ENCODE assay signal across 8 mouse cellular contexts in the genomic region with DNA sequence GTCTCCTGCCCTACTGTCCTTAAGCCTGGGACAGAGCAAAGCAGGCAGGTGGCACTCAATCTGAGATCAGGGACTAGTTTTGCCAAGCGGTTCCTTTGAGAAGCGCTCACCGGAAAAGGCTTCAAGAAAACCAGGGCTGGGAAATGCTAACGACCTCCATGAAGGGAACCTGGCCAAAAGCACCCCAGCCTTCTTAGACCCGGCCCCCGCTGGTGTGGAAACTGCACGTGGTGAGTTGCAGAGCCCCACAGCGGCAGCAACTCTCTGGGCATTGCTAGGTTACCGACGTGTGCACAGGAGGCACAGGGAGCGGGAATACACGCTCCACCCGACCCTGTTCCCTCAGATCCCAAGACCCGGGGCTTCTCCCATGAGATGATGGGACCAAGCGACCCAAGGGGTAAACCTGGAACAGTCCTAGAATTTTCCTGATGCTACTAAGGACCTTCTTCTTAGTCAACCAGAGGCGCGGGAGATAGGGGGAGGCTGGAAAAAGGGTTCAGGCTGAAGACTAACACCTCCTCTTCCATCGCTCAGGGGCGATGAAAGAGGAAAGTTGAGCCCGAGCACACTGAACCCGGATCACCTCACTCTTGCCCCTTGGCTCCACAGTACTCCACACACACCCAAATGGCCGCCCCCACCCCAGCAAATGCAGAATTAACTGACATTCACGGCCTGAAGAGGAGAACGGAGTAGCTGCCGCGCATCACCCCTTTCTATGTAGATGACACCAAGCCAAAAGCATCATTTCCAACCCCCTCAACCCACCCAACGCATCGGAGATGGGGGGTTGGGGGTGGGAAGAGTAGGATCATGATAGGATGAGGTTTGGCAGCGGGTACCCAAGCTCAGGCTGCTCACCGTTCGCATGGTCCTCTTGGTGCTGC.
DNase-seq lines count a peak whose midpoint lies in the region; ATAC-seq and TF ChIP-seq lines count a peak whose summit lies in the region.

No protein-coding gene starts in this region.

- intact Hi-C loops in heart, postnatal 36 days (cut with DNase I) = loop anchor here (5.0 kb wide), 1 partner anchor 215 kb away; no protein-coding TSS in a partner anchor
- intact Hi-C loops in gastrocnemius, postnatal 36 days (cut with DNase I) = loop anchor here (10.0 kb wide), 1 partner anchor 218 kb away; no protein-coding TSS in a partner anchor

- peak; percentile 72 for DNase-seq in heart, embryonic 10.5 days (ENCODE audit: low spot score)
- no peak for DNase-seq in heart, postnatal 36 days
- peak; percentile 81 for DNase-seq in brain, adult 2 months (ENCODE audit: low read depth, low spot score)
- peak; percentile 45 for DNase-seq in kidney, adult 2 months
- peak; percentile 59 for DNase-seq in right cerebral cortex, adult 18-20 months
- DNase-seq in gastrocnemius, postnatal 36 days = no peak

- 4% methylated on average over 31 of the region's 31 CpGs for WGBS in heart, embryonic 10.5 days
- 3% methylated on average over 31 of the region's 31 CpGs for WGBS in forebrain, embryonic 12.5 days
- 6% methylated on average over 31 of the region's 31 CpGs for WGBS in kidney, adult 2 months
- 3% methylated on average over 31 of the region's 31 CpGs for WGBS in limb, embryonic 15.5 days

- peak overlapping the region; percentile 72 for H3K4me3 ChIP-seq in heart, embryonic 10.5 days
- H3K4me3 ChIP-seq in forebrain, embryonic 12.5 days (replicated peaks) = peak overlapping the region; percentile 63
- peak overlapping the region; percentile 57 for H3K4me3 ChIP-seq in kidney, adult 2 months (ENCODE audit: insufficient read depth, low read depth, low read length)
- H3K4me3 ChIP-seq in limb, embryonic 15.5 days = peak overlapping the region; percentile 65

- peak overlapping the region; percentile 56 for H3K4me2 ChIP-seq in forebrain, embryonic 12.5 days
- H3K4me2 ChIP-seq in limb, embryonic 15.5 days = peak overlapping the region; percentile 93

- H3K4me1 ChIP-seq in heart, embryonic 10.5 days = peaks cover 26% of the 10 kb centered on the region
- peaks cover 20% of the 10 kb centered on the region for H3K4me1 ChIP-seq in forebrain, embryonic 12.5 days
- H3K4me1 ChIP-seq in kidney, adult 2 months (ENCODE audit: control insufficient read depth, insufficient read depth, low read length) = 0 out of 2 replicates have a peak, but pooled peaks cover 2% of the 10 kb centered on the region
- H3K4me1 ChIP-seq in limb, embryonic 15.5 days = peaks cover 21% of the 10 kb centered on the region

- H3K27ac ChIP-seq in heart, embryonic 10.5 days = no peak overlapping the region
- no peak overlapping the region for H3K27ac ChIP-seq in forebrain, embryonic 12.5 days
- no peak overlapping the region for H3K27ac ChIP-seq in kidney, adult 2 months (ENCODE audit: insufficient read depth, low read depth, low read length)
- no peak overlapping the region for H3K27ac ChIP-seq in limb, embryonic 15.5 days

- no peaks in the 10 kb centered on the region for H3K36me3 ChIP-seq in heart, embryonic 10.5 days
- H3K36me3 ChIP-seq in forebrain, embryonic 12.5 days (replicated peaks) = no peaks in the 10 kb centered on the region
- H3K36me3 ChIP-seq in kidney, adult 2 months (ENCODE audit: control insufficient read depth, insufficient read depth, low read length) = no peaks in the 10 kb centered on the region
- no peaks in the 10 kb centered on the region for H3K36me3 ChIP-seq in limb, embryonic 15.5 days

- peak overlapping the region; percentile 42 for H3K9ac ChIP-seq in forebrain, embryonic 12.5 days
- no peak overlapping the region for H3K9ac ChIP-seq in limb, embryonic 15.5 days

- H3K27me3 ChIP-seq in heart, embryonic 10.5 days (ENCODE audit: insufficient read depth, poor library complexity, severe bottlenecking) = peaks cover 41% of the 10 kb centered on the region
- peaks cover 58% of the 10 kb centered on the region for H3K27me3 ChIP-seq in forebrain, embryonic 12.5 days
- no peaks in the 10 kb centered on the region for H3K27me3 ChIP-seq in kidney, adult 2 months (replicated peaks; ENCODE audit: control insufficient read depth, insufficient read depth, low read length)
- peaks cover 41% of the 10 kb centered on the region for H3K27me3 ChIP-seq in limb, embryonic 15.5 days

- ATAC-seq in forebrain, embryonic 12.5 days (ENCODE audit: low FRiP score) = no peak; the same call in 1 of the 2 replicates
- ATAC-seq in limb, embryonic 15.5 days (ENCODE audit: insufficient number of reproducible peaks, low FRiP score, low TSS enrichment, low read depth) = peak; percentile 44; the same call in 1 of the 2 replicates

- H3K9me3 ChIP-seq in heart, embryonic 10.5 days = no peaks in the 10 kb centered on the region
- H3K9me3 ChIP-seq in forebrain, embryonic 12.5 days = no peaks in the 10 kb centered on the region
- H3K9me3 ChIP-seq in limb, embryonic 15.5 days = no peaks in the 10 kb centered on the region

- TF ChIP-seq CTCF in kidney, adult 2 months (conservative IDR thresholded peaks at IDR 0.05; ENCODE audit: insufficient read depth, insufficient read length, low read depth, low read length) = no peak

- TF ChIP-seq POLR2A in kidney, adult 2 months (IDR thresholded peaks at IDR 0.05; ENCODE audit: low read depth, low read length) = no peak

Comparison
In these comparisons a context has a peak if more than half of its experiments do, and no peak if none do; other contexts are left out.
1. DNase-seq: peak in heart, embryonic 10.5 days (single experiment), brain, adult 2 months (single experiment), kidney, adult 2 months (single experiment) and right cerebral cortex, adult 18-20 months (single experiment); none in heart, postnatal 36 days (0 of 2) and gastrocnemius, postnatal 36 days (0 of 2).
2. Peak in every context shown above with its lines, with median percentiles within 50 percentile points of each other: H3K4me3 ChIP-seq.